Mouse (Mus musculus) lung, adult 18-20 months (tissue): Measurements from ENCODE around the gene Syde1.
"Not testable (repeated sequence)": the region's sequence is repeated elsewhere in the genome, so short reads cannot be mapped to it uniquely, and the experiment has no call there.

Experiments
- DNase-seq, 2 experiments: peaks; one replicate each; pipeline ENCODE4 v3.0.0; 2022; ENCODE audit warnings: mixed read lengths in 2 of 2

The Syde1 gene

GRCm38 (mm10) chr10:78591406-78592328 lies at the start of gene Syde1:
Gene Syde1, minus strand, starts transcription at chr10:78591964.
- DNase-seq = peak; percentile 61 to 70

- DNase-seq = peak in 1 of 2 experiments; percentile 3
These were observed 40.5 kb upstream of the Syde1 start for GRCm38 (mm10) chr10:78632311-78632710.

DNA sequence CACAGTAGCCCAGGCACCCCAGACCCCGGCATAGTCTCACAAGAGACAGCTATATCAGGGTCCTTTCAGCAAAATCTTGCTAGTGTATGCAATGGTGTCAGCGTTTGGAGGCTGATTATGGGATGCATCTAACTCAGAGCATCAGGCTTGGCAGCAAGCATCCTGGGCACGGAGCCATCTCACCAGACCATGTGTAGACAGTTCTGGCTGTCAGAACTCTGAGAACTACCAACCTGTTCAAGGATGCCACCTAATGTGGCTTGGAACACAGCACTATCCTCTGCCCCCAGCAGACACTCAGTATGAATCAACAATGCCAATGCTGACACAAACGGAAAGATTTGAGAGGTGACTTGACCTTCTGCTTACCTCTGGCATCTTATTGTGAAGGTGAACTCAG lies 38.4 kb upstream of the Syde1 start:
- DNase-seq = no peak

DNA sequence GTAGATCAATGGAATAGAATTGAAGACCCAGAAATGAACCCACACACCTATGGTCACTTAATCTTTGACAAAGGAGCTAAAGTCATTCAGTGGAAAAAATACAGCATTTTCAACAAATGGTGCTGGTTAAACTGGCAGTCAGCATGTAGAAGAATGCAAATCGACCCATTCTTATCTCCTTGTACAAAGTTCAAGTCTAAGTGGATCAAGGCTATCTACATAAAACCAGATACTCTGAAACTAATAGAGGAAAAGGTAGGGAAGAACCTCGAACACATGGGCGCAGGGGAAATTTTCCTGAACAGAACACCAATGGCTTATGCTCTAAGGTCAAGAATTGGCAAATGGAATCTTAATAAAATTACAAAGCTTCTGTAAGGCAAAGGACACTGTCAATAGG lies 31.4 kb upstream of the Syde1 start:
- not testable (repeated sequence) for DNase-seq

- DNase-seq = no peak
These were observed 26.2 kb upstream of the Syde1 start, which contains the start of gene Olfr1357 for GRCm38 (mm10) chr10:78617974-78618373. Gene Olfr1357, minus strand, starts transcription at chr10:78618074.

GRCm38 (mm10) chr10:78607602-78608001 lies 15.8 kb upstream of the Syde1 start:
- DNase-seq = no peak

DNA sequence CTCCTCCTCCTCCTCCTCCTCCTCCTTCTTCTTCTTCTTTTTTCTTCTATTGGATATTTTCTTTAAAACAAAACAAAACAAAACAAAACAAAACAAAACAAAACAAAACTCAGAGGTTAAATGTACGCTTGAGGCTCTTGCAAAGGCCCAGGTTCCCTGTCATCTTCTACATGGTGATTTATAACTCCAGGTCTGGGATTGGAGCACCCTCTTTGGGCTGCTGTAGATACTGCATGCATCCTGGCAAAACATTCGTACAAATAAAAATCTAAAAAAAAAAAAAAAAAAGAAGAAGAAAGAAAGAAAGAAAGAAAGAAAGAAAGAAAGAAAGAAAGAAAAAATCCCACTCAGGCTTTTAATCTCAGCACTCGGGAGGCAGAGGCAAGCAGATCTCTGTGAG lies 13.3 kb upstream of the Syde1 start:
- peak in 1 of 2 experiments; percentile 33 for DNase-seq

- DNase-seq = no peak
These were observed 8.1 kb upstream of the Syde1 start for GRCm38 (mm10) chr10:78599865-78600264.

GRCm38 (mm10) chr10:78594566-78594965 lies 2.8 kb upstream of the Syde1 start:
- no peak for DNase-seq

DNA sequence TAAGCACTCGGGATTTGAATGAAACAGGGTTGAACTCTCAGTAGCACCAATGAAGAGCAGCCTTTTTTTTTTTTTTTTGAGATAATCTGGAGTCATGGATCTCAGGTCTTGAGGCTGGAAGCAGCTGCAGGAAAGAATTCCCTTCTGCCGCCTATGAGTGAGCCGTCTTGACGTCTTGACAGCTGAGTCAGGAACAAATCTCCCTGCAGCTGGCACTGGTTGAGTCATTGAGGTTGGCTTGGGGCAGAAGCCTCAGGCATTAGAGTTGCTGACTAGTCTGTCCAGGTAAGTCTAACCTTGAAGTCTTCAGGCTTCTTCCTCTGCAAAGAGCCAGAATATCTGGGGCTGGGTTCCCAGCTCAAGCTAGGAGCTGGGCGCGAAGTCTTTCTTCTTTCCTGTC lies 2.4 kb upstream of the Syde1 start:
- DNase-seq = no peak

DNA sequence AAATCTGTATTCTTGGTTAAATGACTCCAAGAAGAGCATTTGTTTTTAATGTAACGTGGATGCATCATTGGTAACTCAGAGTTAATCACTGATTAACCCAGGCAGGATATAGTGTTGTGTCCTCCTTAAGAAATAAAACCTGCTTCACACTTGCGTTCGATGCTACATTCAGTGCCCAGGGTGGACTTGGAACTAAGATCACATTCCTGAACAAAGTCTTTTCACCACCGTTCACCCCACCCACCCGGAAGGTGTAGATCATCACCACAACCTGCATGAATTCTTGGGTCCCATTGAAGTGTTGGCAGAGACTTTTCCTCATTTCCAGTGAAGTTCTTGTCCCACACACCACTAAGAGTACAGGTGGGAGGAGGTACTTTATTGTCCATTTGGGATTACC lies 2.0 kb upstream of the Syde1 start:
- no peak for DNase-seq

GRCm38 (mm10) chr10:78592856-78593379 lies 1.2 kb upstream of the Syde1 start:
- DNase-seq = no peak

DNA sequence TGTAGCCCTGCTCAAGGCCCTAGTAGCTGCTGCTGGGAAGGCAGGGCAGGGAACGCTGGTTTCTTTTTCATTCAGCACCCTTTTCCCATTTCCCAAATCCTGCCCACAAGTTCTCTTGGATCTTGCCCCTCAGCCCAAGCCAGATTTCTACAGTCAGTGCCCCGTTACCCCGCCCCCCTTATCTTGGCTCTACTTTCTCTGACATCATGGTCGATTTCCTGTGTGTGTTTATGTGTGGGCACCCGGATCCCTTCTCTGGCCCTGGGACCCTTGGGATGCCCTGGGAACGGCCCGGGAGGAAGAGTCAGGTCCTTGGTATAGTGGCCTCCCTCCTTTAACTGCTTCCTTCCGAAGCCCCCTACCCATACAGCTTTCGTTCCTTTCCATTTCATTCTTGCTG lies 1.0 kb downstream of the Syde1 start:
- peak; percentile 47 to 71 for DNase-seq

DNA sequence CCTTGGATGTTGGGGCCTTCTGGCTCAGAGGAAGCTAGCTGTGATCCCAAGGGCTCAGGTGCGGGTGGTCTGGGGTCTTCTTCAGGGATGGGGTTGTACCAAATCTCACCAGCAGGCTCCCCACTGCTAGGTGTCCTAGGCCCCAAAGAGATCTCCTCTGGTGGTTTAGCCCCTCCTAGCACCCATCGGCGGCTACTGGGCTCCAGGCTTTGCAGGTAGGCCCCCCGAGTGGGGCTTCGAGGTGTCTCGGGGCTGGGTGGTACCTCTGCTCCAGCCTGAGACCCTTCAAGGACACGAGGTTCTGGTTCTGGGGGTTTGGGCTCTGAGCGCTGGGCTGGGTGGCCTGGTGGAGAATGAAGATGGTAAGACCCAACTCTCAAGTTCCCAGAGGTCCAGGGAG lies 1.9 kb downstream of the Syde1 start:
- no peak for DNase-seq

DNA sequence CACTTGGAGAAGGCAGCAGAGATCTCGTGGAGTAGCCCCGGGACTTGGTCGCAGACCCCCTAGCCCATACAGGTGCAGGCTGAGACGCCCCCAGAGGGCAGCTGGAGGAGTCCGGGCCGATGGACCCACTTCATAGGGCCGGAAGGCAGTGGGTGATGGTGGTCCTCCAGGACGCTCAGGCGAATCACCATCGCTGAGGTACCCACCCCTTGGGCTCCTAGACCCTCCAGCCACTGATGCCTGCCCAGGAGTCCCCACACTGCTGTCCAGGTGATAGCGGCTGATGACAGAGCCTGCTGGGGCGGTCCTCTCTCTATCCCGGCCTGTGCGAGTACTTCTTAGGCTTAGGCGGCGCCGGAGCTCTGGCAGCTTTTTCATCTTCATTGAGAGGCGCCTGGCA lies 2.5 kb downstream of the Syde1 start:
- DNase-seq = no peak

DNA sequence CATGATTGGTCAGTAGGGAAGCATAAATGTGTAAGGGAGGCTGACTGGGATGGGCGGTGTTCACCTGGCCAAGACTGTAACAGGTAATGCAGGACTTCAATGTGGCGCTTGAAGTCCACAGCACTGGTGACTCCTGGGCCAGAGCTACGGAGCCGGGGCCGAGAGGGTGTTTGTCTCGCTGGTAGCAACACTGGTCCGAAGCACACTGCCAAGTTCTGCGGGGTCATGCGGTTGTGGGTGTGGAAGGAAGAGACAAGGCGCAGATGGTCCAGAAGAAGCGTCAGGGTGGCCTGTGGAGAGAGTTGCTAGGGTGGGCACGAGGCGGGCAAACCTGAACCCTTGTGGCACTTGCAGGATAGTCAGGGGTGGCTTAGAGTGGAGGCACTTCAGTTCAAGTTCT lies 5.7 kb downstream of the Syde1 start:
- DNase-seq = no peak

- no peak for DNase-seq
These were observed 6.2 kb downstream of the Syde1 start for GRCm38 (mm10) chr10:78585606-78586005.

DNA sequence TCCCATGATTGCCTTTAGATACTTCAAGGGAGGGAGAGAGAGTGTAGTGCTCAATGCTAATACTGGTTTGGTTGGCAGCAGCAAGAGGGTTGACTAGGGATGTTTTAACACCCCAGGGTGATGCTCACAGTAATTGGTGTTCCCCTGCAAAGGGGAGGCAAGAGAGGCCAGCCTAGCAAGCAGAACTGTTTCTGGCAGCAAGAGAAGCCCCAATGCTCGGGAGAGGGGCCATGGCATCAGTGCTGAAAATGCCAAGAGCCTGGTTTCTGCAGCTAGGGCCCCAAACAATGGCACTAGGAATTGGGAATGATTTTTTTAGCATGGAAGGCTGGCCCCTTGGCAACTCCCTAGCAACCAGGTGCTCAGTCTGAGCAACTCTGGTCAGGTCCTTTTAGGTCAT lies 6.8 kb downstream of the Syde1 start:
- DNase-seq = no peak

GRCm38 (mm10) chr10:78583939-78584338 lies 7.8 kb downstream of the Syde1 start:
- DNase-seq = no peak

DNA sequence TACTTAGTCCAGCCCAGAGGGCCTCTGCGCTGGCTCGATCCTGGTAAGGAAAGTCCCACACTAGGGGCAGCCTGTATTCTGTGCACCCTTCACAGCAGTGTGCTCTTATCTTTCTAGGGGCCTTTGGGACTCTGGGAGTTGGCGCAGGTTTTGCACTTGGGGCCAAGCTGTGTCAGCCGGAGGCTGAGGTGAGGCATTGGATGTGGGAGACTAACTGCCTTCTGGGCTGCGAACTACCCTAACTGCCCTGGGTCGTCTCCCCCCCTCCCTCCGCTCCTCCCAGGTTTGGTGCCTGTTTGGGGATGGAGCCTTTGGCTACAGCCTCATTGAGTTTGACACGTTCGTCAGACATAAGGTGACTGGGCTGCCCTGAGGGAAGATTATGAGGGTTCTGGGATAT lies 8.4 kb downstream of the Syde1 start:
- DNase-seq = no peak

DNA sequence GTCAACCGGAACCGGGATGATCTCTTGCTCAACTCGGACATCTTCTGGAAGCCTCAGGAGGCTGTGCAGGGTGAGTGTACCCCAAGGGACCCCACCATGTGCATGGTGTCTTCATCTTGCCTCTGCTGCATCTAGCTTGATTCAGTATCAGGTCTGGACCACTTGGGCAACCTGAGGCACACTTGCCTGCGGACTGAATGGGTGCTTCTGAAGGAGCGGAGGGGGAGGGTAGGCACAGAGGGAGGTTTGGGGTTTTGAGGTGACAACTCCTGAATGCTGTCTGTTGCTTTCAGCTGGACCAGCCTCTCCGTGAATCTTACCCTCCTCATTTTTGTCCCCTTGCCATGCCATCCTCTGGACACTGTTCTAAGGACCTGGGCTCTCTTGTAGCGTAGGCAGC lies 10.6 kb downstream of the Syde1 start:
- DNase-seq = no peak

- no peak for DNase-seq
These were observed 13.6 kb downstream of the Syde1 start for GRCm38 (mm10) chr10:78578204-78578603.

- DNase-seq = no peak
These were observed 15.2 kb downstream of the Syde1 start for GRCm38 (mm10) chr10:78576435-78577184.

GRCm38 (mm10) chr10:78575690-78576089 lies 16.1 kb downstream of the Syde1 start:
- DNase-seq = peak; percentile 50 to 53
